Mouse (Mus musculus) CD4-positive, CD25-positive, alpha-beta regulatory T cell (primary cell): Measurements from ENCODE around the gene Bloc1s1. TPM values are rescaled to one million over a fixed set of nuclear protein-coding genes. Genes with fewer than 3 reads are reported as not detected.

Experiments
- polyA plus RNA-seq: library from polyadenylated mRNA; unstranded; fragments of 100-300 nt; shearing (Covaris generic); gene quantifications from one replicate; pipeline ENCODE4 v1.2.1, GENCODE M21; 2017

Gene Bloc1s1
- 166 TPM for polyA plus RNA-seq

DNA sequence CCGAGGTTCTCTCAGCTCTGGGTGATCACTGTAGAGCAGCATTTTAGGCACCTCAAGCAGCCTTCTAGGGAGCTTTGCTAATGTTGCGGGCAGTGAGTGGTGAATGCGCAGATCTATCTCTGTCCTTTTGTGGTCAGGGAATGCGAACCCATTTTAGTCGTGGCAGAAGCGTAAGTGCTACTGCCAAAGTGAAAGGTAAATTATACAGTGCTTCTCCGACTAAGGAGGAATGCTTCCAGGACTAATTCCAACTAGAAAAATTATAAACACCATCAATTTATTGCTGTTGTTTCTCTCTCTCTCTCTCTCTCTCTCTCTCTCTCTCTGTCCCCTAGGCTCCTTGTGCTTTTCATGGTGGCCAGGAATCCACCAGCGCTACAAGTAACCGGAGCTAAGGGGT, at the start of gene Bloc1s1:
Bloc1s1 (minus strand) TSS at position 101 of the 400 bp plus-strand sequence.

DNA sequence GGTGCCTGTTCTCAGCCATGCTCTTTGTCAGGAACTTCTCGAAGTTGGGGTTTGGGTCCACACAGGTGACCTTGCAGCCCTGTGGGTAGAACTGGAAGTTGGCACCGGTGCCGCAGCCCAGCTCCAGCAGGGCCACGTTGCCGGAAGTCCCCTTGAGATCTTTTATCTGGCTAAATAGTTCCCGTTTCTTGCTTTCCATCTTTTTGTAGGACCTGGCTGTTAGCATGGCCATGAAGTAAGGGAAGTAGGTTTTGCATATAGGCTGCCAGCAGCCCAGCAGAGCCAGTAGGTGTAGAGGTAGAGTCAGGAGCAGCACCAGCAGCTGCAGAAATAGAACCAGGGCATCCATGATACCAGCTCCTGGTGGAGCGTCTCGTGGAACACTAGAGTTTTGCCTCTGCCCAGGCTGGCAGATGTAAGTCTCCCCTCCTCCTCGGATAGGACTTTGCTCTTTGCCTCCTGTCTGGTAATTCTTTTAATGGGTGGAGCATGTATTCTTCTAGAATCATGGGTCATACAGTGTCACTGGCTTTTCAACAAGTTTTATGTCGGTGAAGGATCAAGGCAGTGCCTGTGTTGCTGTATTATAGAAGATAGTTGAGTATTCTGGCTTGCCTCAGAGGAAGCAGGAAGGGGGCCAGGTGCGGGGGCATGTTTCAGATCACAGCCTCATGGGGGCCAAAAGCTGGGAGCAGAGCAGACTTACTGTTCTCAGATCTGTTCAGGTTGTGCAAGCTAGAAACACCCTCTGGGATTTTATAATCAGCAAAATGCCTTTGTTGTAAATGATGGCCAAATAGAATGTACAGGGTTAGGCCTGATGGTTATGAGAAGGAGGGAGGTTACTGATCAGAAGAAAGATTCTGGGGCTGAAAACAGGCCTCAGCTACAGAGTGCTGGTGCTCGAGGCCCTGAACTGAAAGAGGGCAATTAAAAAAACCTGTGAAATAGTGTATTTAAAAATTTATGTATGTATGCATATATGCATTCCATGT, 37.1 kb upstream of the Bloc1s1 start, which contains the start of gene Mettl7b:
Mettl7b (minus strand) TSS at position 399 of the 995 bp plus-strand sequence.

DNA sequence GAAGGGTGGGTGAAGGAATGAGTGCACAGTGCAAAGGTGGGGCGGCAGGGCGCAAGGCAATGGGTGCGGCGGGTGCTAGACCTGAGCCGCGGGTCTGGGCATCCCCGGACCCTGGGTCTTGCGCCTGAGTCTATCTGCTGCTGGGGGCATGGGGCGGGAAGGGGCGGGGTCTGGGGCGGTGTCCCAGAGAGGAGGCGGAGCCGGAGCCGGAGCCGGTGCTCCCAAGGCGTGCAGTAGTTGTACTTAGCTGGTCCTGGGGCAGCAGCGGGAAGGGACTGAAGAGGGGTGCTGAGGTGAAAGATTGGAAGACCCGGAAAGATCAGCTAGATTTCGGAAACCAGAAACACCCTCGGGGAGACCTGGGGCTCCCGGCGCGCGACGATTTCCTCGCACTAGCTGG, 9.7 kb upstream of the Bloc1s1 start, which contains the start of gene Itga7:
Itga7 (plus strand) TSS at position 245 of the 400 bp plus-strand sequence.

DNA sequence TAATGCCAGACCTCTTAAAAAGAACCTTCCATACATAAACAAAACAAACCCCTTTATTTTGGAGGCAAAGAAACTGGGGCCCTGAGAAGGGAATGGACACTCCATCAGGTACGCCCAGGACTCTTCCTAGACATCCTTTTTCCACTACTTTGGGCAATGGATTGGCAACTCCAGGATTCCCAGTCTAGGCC, 1.1 kb downstream of the Bloc1s1 start, which contains the start of gene Rdh5:
Rdh5 (minus strand) TSS at position 67 of the 191 bp plus-strand sequence.

DNA sequence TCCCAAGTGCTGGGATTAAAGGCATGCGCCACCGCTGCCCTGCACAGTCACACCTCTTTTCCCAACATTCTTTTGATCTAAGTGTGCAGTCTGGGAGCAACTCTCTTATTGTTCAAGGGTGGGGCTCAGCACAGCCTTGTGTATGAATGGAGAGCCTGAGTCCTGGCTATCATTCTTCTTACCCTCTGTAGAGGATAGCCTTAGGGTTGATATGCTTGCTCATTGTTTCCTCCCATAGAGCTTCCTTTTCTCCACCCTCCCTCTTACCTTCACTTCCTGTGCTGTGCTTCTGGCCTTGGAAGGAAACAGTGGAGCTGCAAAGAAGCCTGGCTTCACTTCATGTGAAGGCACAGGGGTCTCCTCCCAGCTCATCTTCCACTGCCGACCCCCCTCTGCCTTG, 23.1 kb downstream of the Bloc1s1 start, which contains the start of gene Cd63:
Cd63 (plus strand) TSS at position 292 of the 400 bp plus-strand sequence.

DNA sequence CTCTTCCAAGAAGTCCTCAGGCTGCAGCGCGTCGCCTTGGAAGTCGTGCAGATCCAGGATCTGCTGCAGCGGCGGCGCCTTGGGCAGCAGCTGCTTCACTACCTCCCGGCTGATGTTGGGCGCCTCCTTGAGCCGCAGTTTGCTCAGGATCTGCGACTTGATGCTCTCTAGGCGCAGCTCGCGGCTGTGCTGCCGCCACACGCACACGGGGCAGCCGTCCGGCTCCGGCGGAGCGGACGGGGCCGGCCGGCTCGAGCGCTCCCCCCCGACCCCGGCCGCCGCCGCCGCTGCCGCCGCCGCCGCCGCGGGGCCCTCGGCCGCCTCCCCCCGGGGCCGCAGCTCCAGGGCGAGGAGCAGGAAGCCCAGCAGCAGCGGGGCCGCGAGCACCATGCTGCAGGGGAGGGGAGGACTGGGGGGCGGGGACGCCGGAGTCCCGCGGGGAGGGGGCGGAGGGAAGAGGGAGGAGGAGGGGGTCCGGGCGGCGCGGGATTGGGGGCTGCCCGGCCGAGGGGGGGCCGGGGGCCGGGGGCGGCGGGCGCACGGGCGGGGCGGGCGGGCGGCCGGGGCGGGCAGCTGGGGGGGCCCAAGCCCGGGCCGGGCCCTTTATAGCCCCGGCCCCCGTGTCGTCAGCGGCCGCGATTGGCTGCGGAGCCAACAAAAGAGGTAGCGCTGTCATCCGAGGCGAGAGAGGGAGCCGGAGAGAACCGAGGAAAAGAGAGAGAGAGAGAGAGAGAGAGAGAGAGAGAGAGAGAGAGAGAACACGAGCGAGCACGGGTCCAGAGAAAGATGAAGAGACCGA, 32.3 kb downstream of the Bloc1s1 start, which contains the start of gene Gdf11:
Gdf11 (minus strand) TSS at position 423 of the 799 bp plus-strand sequence.

Other genes starting within 250 kb of the Bloc1s1 start
- gene Suox, start 250.0 kb downstream of the Bloc1s1 start, polyA plus RNA-seq: 56.1 TPM
- 50.8 TPM for gene Rab5b, start 227.8 kb downstream of the Bloc1s1 start, polyA plus RNA-seq
- gene Pmel, start 219.8 kb downstream of the Bloc1s1 start, polyA plus RNA-seq: 6.1 TPM
- gene Cdk2, start 219.0 kb downstream of the Bloc1s1 start, polyA plus RNA-seq: 42.1 TPM
- gene Dgka, start 179.2 kb downstream of the Bloc1s1 start, polyA plus RNA-seq: 752 TPM
- gene Pym1, start 176.1 kb downstream of the Bloc1s1 start, polyA plus RNA-seq: 45.9 TPM
- 0.07 TPM for gene Mmp19, start 133.1 kb downstream of the Bloc1s1 start, polyA plus RNA-seq
- 98.2 TPM for gene Dnajc14, start 120.0 kb downstream of the Bloc1s1 start, polyA plus RNA-seq
- 5.9 TPM for gene Tmem198b, start 119.7 kb downstream of the Bloc1s1 start, polyA plus RNA-seq
- 157 TPM for gene Sarnp, start 106.7 kb downstream of the Bloc1s1 start, polyA plus RNA-seq
- gene Ormdl2, start 102.4 kb downstream of the Bloc1s1 start, polyA plus RNA-seq: 52.6 TPM
- gene Gdf11, start 32.3 kb downstream of the Bloc1s1 start, polyA plus RNA-seq: 3.2 TPM
- 0.69 TPM for gene Cd63, start 23.0 kb downstream of the Bloc1s1 start, polyA plus RNA-seq
- gene Rdh5, start 1.1 kb downstream of the Bloc1s1 start, polyA plus RNA-seq: 17.3 TPM
- 4.0 TPM for gene Itga7, start 9.8 kb upstream of the Bloc1s1 start, polyA plus RNA-seq
- gene Mettl7b, start 37.0 kb upstream of the Bloc1s1 start, polyA plus RNA-seq: not detected
- gene Olfr9, start 65.4 kb upstream of the Bloc1s1 start, polyA plus RNA-seq: not detected
- gene Olfr763, start 86.8 kb upstream of the Bloc1s1 start, polyA plus RNA-seq: not detected
- gene Olfr764-ps1, start 115.9 kb upstream of the Bloc1s1 start, polyA plus RNA-seq: not detected
- not detected for gene Olfr765, start 126.0 kb upstream of the Bloc1s1 start, polyA plus RNA-seq
- not detected for gene Olfr766-ps1, start 144.9 kb upstream of the Bloc1s1 start, polyA plus RNA-seq
- not detected for gene Olfr767, start 158.9 kb upstream of the Bloc1s1 start, polyA plus RNA-seq
- gene Olfr768, start 175.3 kb upstream of the Bloc1s1 start, polyA plus RNA-seq: not detected
- 0.04 TPM for gene Olfr769, start 193.8 kb upstream of the Bloc1s1 start, polyA plus RNA-seq
- not detected for gene Olfr770, start 215.0 kb upstream of the Bloc1s1 start, polyA plus RNA-seq
- gene Olfr771, start 240.7 kb upstream of the Bloc1s1 start, polyA plus RNA-seq: not detected